Mouse (Mus musculus) liver, adult 2 months (tissue): Measurements from ENCODE around the gene Smco2. TPM values are rescaled to one million over a fixed set of nuclear protein-coding genes. Genes with fewer than 3 reads are reported as not detected.
"Not testable (repeated sequence)": the region's sequence is repeated elsewhere in the genome, so short reads cannot be mapped to it uniquely, and the experiment has no call there.

Experiments used
- DNase-seq: peaks from one replicate; pipeline ENCODE4 v3.0.0-alpha.2; 2011; ENCODE audit warnings: low read depth, low spot score; ENCODE audit errors: extremely low read depth
- H3K27ac ChIP-seq: fragments of 200-500 bp; replicated peaks from 2 replicates; pipeline ENCODE4 v1.5.1; 2012; ENCODE audit warnings: low read depth, mild to moderate bottlenecking, control low read depth, inconsistent platforms, low read length; ENCODE audit not compliant: insufficient read depth
- H3K27me3 ChIP-seq: fragments of 200-500 bp; 2 replicates; pipeline ENCODE4 v1.6.1; 2012; ENCODE audit warnings: mild to moderate bottlenecking, moderate library complexity, low read length, inconsistent platforms; ENCODE audit not compliant: control insufficient read depth, insufficient read depth
- H3K36me3 ChIP-seq: fragments of 200-500 bp; 2 replicates; pipeline ENCODE4 v1.6.1; 2012; ENCODE audit warnings: low read length, inconsistent platforms; ENCODE audit not compliant: control insufficient read depth, insufficient read depth
- H3K4me1 ChIP-seq: fragments of 200-500 bp; 2 replicates; pipeline ENCODE4 v1.6.1; 2011; ENCODE audit warnings: low read length; ENCODE audit not compliant: control insufficient read depth, insufficient read depth
- H3K4me3 ChIP-seq: fragments of 200-500 bp; 2 replicates; pipeline ENCODE4 v1.5.1; 2011; ENCODE audit warnings: low read depth, mild to moderate bottlenecking, control low read depth, low read length, moderate library complexity; ENCODE audit not compliant: insufficient read depth
- H3K79me2 ChIP-seq: fragments of 200-500 bp; 2 replicates; pipeline ENCODE4 v1.6.1; 2012; ENCODE audit warnings: inconsistent platforms, mild to moderate bottlenecking, low read length, moderate library complexity; ENCODE audit not compliant: control insufficient read depth, insufficient read depth
- H3K9ac ChIP-seq: fragments of 200-500 bp; 2 replicates; pipeline ENCODE4 v1.6.1; 2012; ENCODE audit warnings: low read depth, mild to moderate bottlenecking, control low read depth, inconsistent platforms, low read length
- CTCF ChIP-seq: fragments of 200-500 bp; IDR thresholded peaks from 2 replicates; pipeline ENCODE4 v1.5.1; 2011; ENCODE audit warnings: low read depth, low read length, control low read depth
- POLR2A ChIP-seq: fragments of 200-500 bp; IDR thresholded peaks from 2 replicates; pipeline ENCODE4 v1.6.1; 2011; ENCODE audit warnings: low read length, control low read depth; ENCODE audit not compliant: insufficient read depth; ENCODE audit errors: extremely low read depth
- WGBS: fragments of 180-500 bp; shearing (Covaris S2); methylation state at CpG from one replicate; pipeline ENCODE4 v1.1.7; 2018; 5-methylcytosine and 5-hydroxymethylcytosine counted together
- polyA plus RNA-seq: library from polyadenylated mRNA; depleted of rRNA; stranded (reverse); fragments of >200 nt; gene quantifications from 2 replicates; pipeline ENCODE4 v1.2.3, GENCODE M21; 2012
- total RNA-seq: library from RNA; depleted of rRNA; stranded (reverse); fragments of >200 nt; gene quantifications from 2 replicates; pipeline ENCODE4 v1.2.3, GENCODE M21; 2014

The Smco2 gene
- total and polyA plus RNA-seq, 2 experiments = 0.06 TPM; not detected in 1

- Histone ChIP-seq H3K4me3 (no peak overlapping the region), H3K36me3 (no peaks in the 10 kb centered on the region), H3K27me3 (no peaks in the 10 kb centered on the region), H3K9ac (no peak overlapping the region), H3K27ac (no peak overlapping the region), H3K4me1 (no peaks in the 10 kb centered on the region), H3K79me2 (no peaks in the 10 kb centered on the region)
- no peak for DNase-seq
- TF ChIP-seq POLR2A (no peak), CTCF (no peak)
- 83% methylated on average over 3 of the region's 3 CpGs for WGBS
Measured at GRCm38 (mm10) chr6:146848281-146848680, 1.6 kb upstream of the Smco2 start.

GRCm38 (mm10) chr6:146851916-146852315, 2.0 kb downstream of the Smco2 start:
- TF ChIP-seq POLR2A (no peak), CTCF (no peak)
- DNase-seq = no peak
- H3K79me2 ChIP-seq = no peaks in the 10 kb centered on the region
- H3K4me1 ChIP-seq = no peaks in the 10 kb centered on the region
- H3K27me3 ChIP-seq = no peaks in the 10 kb centered on the region
- no peaks in the 10 kb centered on the region for H3K36me3 ChIP-seq
- no peak overlapping the region for H3K4me3 ChIP-seq
- WGBS = 85% methylated on average over 3 of the region's 3 CpGs
- H3K27ac ChIP-seq = no peak overlapping the region
- no peak overlapping the region for H3K9ac ChIP-seq

- Histone ChIP-seq H3K36me3 (no peaks in the 10 kb centered on the region), H3K79me2 (no peaks in the 10 kb centered on the region), H3K9ac (no peak overlapping the region), H3K27me3 (no peaks in the 10 kb centered on the region), H3K4me3 (no peak overlapping the region), H3K27ac (no peak overlapping the region), H3K4me1 (no peaks in the 10 kb centered on the region)
- 79% methylated on average over 4 of the region's 4 CpGs for WGBS
- TF ChIP-seq CTCF (no peak), POLR2A (no peak)
- DNase-seq = no peak
Measured at GRCm38 (mm10) chr6:146852739-146853138, 2.8 kb downstream of the Smco2 start.

GRCm38 (mm10) chr6:146855185-146855584, 5.3 kb downstream of the Smco2 start:
- Histone ChIP-seq H3K9ac (no peak overlapping the region), H3K79me2 (no peaks in the 10 kb centered on the region), H3K36me3 (no peaks in the 10 kb centered on the region), H3K4me1 (no peaks in the 10 kb centered on the region), H3K27ac (no peak overlapping the region), H3K4me3 (no peak overlapping the region), H3K27me3 (no peaks in the 10 kb centered on the region)
- WGBS = 93% methylated on average over 9 of the region's 9 CpGs
- DNase-seq = no peak
- TF ChIP-seq CTCF = no peak
- TF ChIP-seq POLR2A = no peak

GRCm38 (mm10) chr6:146857386-146857785, 7.5 kb downstream of the Smco2 start:
- no peak overlapping the region for H3K4me3 ChIP-seq
- TF ChIP-seq POLR2A (no peak), CTCF (no peak)
- no peaks in the 10 kb centered on the region for H3K79me2 ChIP-seq
- H3K27me3 ChIP-seq = no peaks in the 10 kb centered on the region
- no peak overlapping the region for H3K9ac ChIP-seq
- peaks cover 2% of the 10 kb centered on the region; the same call in 1 of the 2 replicates for H3K4me1 ChIP-seq
- WGBS = 95% methylated on average over 2 of the region's 2 CpGs
- DNase-seq = no peak
- no peak overlapping the region for H3K27ac ChIP-seq
- H3K36me3 ChIP-seq = no peaks in the 10 kb centered on the region

GRCm38 (mm10) chr6:146863154-146863553, 13.2 kb downstream of the Smco2 start:
- Histone ChIP-seq H3K4me1 (peaks cover 2% of the 10 kb centered on the region; the same call in 1 of the 2 replicates), H3K9ac (no peak overlapping the region), H3K27me3 (no peaks in the 10 kb centered on the region), H3K36me3 (no peaks in the 10 kb centered on the region), H3K79me2 (no peaks in the 10 kb centered on the region), H3K27ac (no peak overlapping the region), H3K4me3 (no peak overlapping the region)
- DNase-seq = no peak
- TF ChIP-seq CTCF (no peak), POLR2A (no peak)
- 90% methylated on average over 2 of the region's 2 CpGs for WGBS

GRCm38 (mm10) chr6:146864370-146864769, 14.5 kb downstream of the Smco2 start:
- not testable (repeated sequence) for H3K36me3 ChIP-seq, H3K9ac ChIP-seq, H3K27me3 ChIP-seq, DNase-seq, H3K79me2 ChIP-seq, H3K4me3 ChIP-seq, H3K4me1 ChIP-seq, H3K27ac ChIP-seq
- WGBS = 96% methylated on average over 5 of the region's 5 CpGs
